Mouse (Mus musculus) embryonic facial prominence, embryonic 14.5 days (tissue): ENCODE data around the gene Ablim2. TPM values are rescaled to one million over a fixed set of nuclear protein-coding genes. Genes with fewer than 3 reads are reported as not detected.

Experiments
- ATAC-seq: fragments of 200-750 bp; cut with Nextera tagmentation; 2 replicates; pipeline ENCODE4 v1.8.0; 2017; ENCODE audit warnings: low read depth, moderate number of reproducible peaks, moderate TSS enrichment
- DNase-seq: peaks from one replicate; pipeline ENCODE4 v3.0.0-alpha.2; 2015; ENCODE audit warnings: low spot score
- H3K27ac ChIP-seq: fragments of 300-500 bp; sonication (generic); replicated peaks from 2 replicates; pipeline ENCODE4 v1.5.1; 2014; ENCODE audit warnings: low read depth, mild to moderate bottlenecking, low read length, moderate library complexity
- H3K27me3 ChIP-seq: fragments of 300-500 bp; sonication (generic); replicated peaks from 2 replicates; pipeline ENCODE4 v1.6.1; 2014; ENCODE audit warnings: low read length; ENCODE audit not compliant: control insufficient read depth, insufficient read depth
- H3K36me3 ChIP-seq: fragments of 300-500 bp; sonication (generic); 2 replicates; pipeline ENCODE4 v1.6.1; 2014; ENCODE audit warnings: low read length, mixed read lengths; ENCODE audit not compliant: control insufficient read depth, insufficient read depth
- H3K4me1 ChIP-seq: fragments of 300-500 bp; sonication (generic); 2 replicates; pipeline ENCODE4 v1.6.1; 2014; ENCODE audit warnings: antibody characterized with exemption, low read length; ENCODE audit not compliant: control insufficient read depth, insufficient read depth
- H3K4me2 ChIP-seq: fragments of 300-500 bp; sonication (generic); 2 replicates; pipeline ENCODE4 v1.6.1; 2014; ENCODE audit warnings: low read depth, mild to moderate bottlenecking, low read length, moderate library complexity, mixed read lengths
- H3K4me3 ChIP-seq: fragments of 300-500 bp; sonication (generic); 2 replicates; pipeline ENCODE4 v1.5.1; 2014; ENCODE audit warnings: low read depth, mild to moderate bottlenecking, low read length
- H3K9ac ChIP-seq: fragments of 300-500 bp; sonication (generic); 2 replicates; pipeline ENCODE4 v1.6.1; 2014; ENCODE audit warnings: low read depth, mild to moderate bottlenecking, low read length, moderate library complexity, mixed read lengths
- H3K9me3 ChIP-seq: fragments of 300-500 bp; sonication (generic); 2 replicates; pipeline ENCODE4 v1.6.1; 2016; ENCODE audit warnings: low read length; ENCODE audit not compliant: control insufficient read depth
- WGBS: fragments of 180-500 bp; shearing (Covaris S2); extraction: QIAGEN DNeasy Blood & Tissue Kit; methylation state at CpG from one replicate; pipeline ENCODE4 v1.1.7; 2014; 5-methylcytosine and 5-hydroxymethylcytosine counted together
- polyA plus RNA-seq: library from polyadenylated mRNA; unstranded; fragments of >200 nt; fragmentation: Nextera tagmentation; extraction: Ambion mirVana; gene quantifications from 2 replicates; pipeline ENCODE4 v1.2.1, GENCODE M21; 2014

Ablim2 gene
- polyA plus RNA-seq, 1 experiment from 2014 or later: 5.4 TPM

GRCm38 (mm10) chr5:35851485-35851884, 93.8 kb downstream of the Ablim2 start:
- H3K9me3 ChIP-seq: no peaks in the 10 kb centered on the region
- no peaks in the 10 kb centered on the region for H3K27me3 ChIP-seq
- no peaks in the 10 kb centered on the region for H3K4me1 ChIP-seq
- WGBS: 48% methylated on average over 5 of the region's 5 CpGs
- H3K4me2 ChIP-seq: no peak overlapping the region
- H3K9ac ChIP-seq: no peak overlapping the region
- no peak overlapping the region for H3K27ac ChIP-seq
- H3K36me3 ChIP-seq: no peaks in the 10 kb centered on the region
- ATAC-seq: no peak
- DNase-seq: no peak
- no peak overlapping the region for H3K4me3 ChIP-seq

GRCm38 (mm10) chr5:35853463-35853862, 95.8 kb downstream of the Ablim2 start:
- no peaks in the 10 kb centered on the region for H3K36me3 ChIP-seq
- H3K27me3 ChIP-seq: no peaks in the 10 kb centered on the region
- H3K4me2 ChIP-seq: no peak overlapping the region
- H3K27ac ChIP-seq: no peak overlapping the region
- H3K9ac ChIP-seq: no peak overlapping the region
- WGBS: 95% methylated on average over 4 of the region's 4 CpGs
- H3K4me3 ChIP-seq: no peak overlapping the region
- no peak for ATAC-seq
- H3K9me3 ChIP-seq: no peaks in the 10 kb centered on the region
- no peak for DNase-seq
- H3K4me1 ChIP-seq: no peaks in the 10 kb centered on the region

DNA sequence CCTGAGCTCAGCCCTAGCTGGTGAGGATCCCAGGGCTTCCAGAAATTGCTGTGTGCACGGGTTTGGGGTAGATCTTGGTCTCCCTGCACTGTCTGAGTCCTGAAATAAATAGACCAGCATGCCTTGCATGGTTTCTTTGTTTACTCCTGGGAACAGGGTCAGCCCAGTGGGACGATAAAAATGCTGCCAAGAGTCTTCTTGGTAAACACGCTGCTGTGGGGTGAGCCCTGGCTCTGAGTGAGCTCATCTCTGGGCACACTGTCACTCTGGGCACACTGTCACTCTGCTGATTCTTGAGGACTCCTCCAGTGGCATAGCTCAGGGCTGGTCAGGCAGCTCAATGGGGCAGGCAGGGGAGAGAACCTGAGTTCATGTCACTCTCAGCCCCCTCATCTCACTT, 98.6 kb downstream of the Ablim2 start:
- Histone ChIP-seq H3K36me3 (no peaks in the 10 kb centered on the region), H3K4me3 (no peak overlapping the region), H3K9ac (no peak overlapping the region), H3K4me2 (no peak overlapping the region), H3K4me1 (no peaks in the 10 kb centered on the region), H3K9me3 (no peaks in the 10 kb centered on the region), H3K27me3 (no peaks in the 10 kb centered on the region), H3K27ac (no peak overlapping the region)
- ATAC-seq (no peak), DNase-seq (no peak)
- 44% methylated on average over 3 of the region's 3 CpGs for WGBS

DNA sequence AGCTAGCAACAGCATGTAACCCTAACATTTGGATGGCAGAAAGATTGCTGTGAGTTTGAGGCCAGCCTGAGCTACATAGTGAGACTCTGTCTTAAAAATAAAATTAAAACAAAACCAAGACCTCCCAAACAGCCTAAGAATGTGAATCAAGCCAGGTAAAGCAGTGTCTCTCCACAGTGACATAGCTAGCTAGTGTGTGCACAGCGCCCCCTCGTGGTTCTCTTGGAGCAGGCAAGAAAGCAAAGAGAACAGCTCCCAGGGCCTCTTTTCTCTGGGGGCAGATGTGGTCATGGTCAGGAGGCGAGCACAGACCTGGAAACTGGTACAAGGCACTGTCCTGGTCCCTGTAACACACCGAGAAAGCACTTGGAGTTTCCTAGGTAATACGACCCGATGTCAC, 100.4 kb downstream of the Ablim2 start:
- Histone ChIP-seq H3K9ac (no peak overlapping the region), H3K9me3 (no peaks in the 10 kb centered on the region), H3K4me2 (no peak overlapping the region), H3K4me3 (no peak overlapping the region), H3K27ac (no peak overlapping the region), H3K4me1 (no peaks in the 10 kb centered on the region), H3K27me3 (no peaks in the 10 kb centered on the region), H3K36me3 (no peaks in the 10 kb centered on the region)
- ATAC-seq (peak; percentile 58; the same call in 1 of the 2 replicates), DNase-seq (peak; percentile 80)
- 22% methylated on average over 6 of the region's 6 CpGs for WGBS

GRCm38 (mm10) chr5:35861456-35861855, 103.8 kb downstream of the Ablim2 start:
- Histone ChIP-seq H3K4me3 (no peak overlapping the region), H3K36me3 (no peaks in the 10 kb centered on the region), H3K27me3 (no peaks in the 10 kb centered on the region), H3K4me1 (no peaks in the 10 kb centered on the region), H3K4me2 (no peak overlapping the region), H3K9ac (no peak overlapping the region), H3K27ac (no peak overlapping the region), H3K9me3 (no peaks in the 10 kb centered on the region)
- no peak for ATAC-seq
- 79% methylated on average over 2 of the region's 2 CpGs for WGBS
- DNase-seq: no peak

DNA sequence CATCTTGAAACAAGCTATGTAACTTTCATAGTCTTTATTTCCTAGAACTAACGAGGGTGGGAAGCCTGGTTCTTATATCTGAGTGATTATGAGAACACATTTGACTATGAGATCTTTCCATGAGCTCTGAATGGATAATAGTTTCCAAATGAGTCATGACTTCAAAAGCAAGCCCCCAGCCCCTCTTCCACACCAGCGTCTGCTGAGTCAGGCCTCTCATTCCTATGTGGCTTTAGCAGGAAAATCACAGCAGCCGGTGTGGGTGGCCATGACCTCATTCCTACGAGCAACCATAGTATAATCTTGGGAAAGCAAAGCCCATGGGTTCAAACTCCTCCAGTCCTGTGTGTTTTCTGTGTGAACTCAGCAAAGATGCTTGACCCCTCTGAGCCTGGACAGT, 112.3 kb downstream of the Ablim2 start:
- H3K4me3 ChIP-seq: no peak overlapping the region
- no peaks in the 10 kb centered on the region for H3K27me3 ChIP-seq
- H3K9me3 ChIP-seq: no peaks in the 10 kb centered on the region
- H3K4me2 ChIP-seq: no peak overlapping the region
- H3K36me3 ChIP-seq: no peaks in the 10 kb centered on the region
- no peak overlapping the region for H3K27ac ChIP-seq
- ATAC-seq (no peak), DNase-seq (no peak)
- no peak overlapping the region for H3K9ac ChIP-seq
- 50% methylated on average over 4 of the region's 4 CpGs for WGBS
- no peaks in the 10 kb centered on the region for H3K4me1 ChIP-seq

GRCm38 (mm10) chr5:35870408-35871012, 112.8 kb downstream of the Ablim2 start:
- Histone ChIP-seq H3K27me3 (no peaks in the 10 kb centered on the region), H3K9me3 (no peaks in the 10 kb centered on the region), H3K27ac (no peak overlapping the region), H3K4me2 (no peak overlapping the region), H3K9ac (no peak overlapping the region), H3K4me1 (no peaks in the 10 kb centered on the region), H3K36me3 (no peaks in the 10 kb centered on the region), H3K4me3 (no peak overlapping the region)
- 57% methylated on average over 8 of the region's 8 CpGs for WGBS
- DNase-seq (peak; percentile 91), ATAC-seq (peak; percentile 68)

DNA sequence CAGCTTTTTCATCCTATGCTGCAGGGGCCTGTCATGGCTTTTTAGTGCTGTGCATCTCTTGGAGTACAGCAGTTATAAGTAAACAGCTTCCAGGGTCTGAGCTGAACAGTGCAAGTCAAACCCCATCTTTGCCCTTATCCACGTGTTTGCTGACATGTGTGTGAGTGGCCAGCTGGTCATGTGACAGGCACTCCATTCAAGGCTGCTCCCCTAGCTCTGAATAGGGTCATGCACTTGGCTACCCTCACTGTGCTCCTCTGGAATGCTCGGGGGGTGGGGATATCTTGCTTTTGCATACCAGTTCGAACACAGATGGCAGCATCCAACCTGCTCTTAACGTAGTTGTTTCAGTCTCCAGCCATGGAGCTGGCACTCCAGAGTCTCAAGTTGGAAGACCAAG, 115.7 kb downstream of the Ablim2 start:
- no peak overlapping the region for H3K9ac ChIP-seq
- H3K36me3 ChIP-seq: no peaks in the 10 kb centered on the region
- ATAC-seq: peak; percentile 16; the same call in 1 of the 2 replicates
- H3K27me3 ChIP-seq: no peaks in the 10 kb centered on the region
- H3K4me1 ChIP-seq: no peaks in the 10 kb centered on the region
- no peak overlapping the region for H3K4me3 ChIP-seq
- WGBS: 31% methylated on average over 4 of the region's 4 CpGs
- no peak overlapping the region for H3K4me2 ChIP-seq
- H3K27ac ChIP-seq: no peak overlapping the region
- no peaks in the 10 kb centered on the region for H3K9me3 ChIP-seq
- no peak for DNase-seq

DNA sequence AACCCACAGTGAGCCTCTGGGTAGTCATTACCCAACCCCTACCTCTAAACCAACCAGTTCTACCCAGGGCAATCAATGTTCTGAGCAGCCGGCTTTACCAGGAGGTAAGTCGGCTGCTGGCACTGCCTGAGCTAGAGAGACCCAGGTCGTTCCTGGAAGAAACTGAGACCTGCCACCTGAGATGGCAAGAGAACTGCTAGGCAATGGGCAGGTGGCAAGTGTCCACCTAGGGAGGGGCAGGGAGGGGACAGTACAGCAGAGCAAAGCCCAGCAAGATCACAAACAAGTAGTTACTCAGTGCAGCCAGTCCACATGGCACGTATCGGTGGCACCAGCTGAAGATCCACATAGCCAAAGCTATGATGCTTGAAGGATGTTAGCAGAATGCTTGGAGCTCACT, 118.6 kb downstream of the Ablim2 start:
- no peak for DNase-seq
- H3K36me3 ChIP-seq: no peaks in the 10 kb centered on the region
- ATAC-seq: no peak
- H3K4me1 ChIP-seq: no peaks in the 10 kb centered on the region
- no peak overlapping the region for H3K4me3 ChIP-seq
- no peak overlapping the region for H3K27ac ChIP-seq
- H3K9ac ChIP-seq: no peak overlapping the region
- no peaks in the 10 kb centered on the region for H3K9me3 ChIP-seq
- no peak overlapping the region for H3K4me2 ChIP-seq
- 88% methylated on average over 5 of the region's 5 CpGs for WGBS
- no peaks in the 10 kb centered on the region for H3K27me3 ChIP-seq
